Mouse (Mus musculus) heart, adult 2 months (tissue): ENCODE measurements at regions not wholly inside any gene's neighbourhood (a gene's known extent, or its start where the extent isn't known, plus 50 kb on each side); places are given as distances from the start of the nearest gene placed in this dataset.

Experiments used
- DNase-seq, 2 experiments: peaks; one replicate each; pipeline ENCODE4 v3.0.0; 2021
- H3K27ac ChIP-seq: fragments of 200-600 bp; 2 replicates; pipeline ENCODE4 v1.8.1; 2022
- H3K27me3 ChIP-seq: fragments of 200-500 bp; 2 replicates; pipeline ENCODE4 v1.6.1; 2012; ENCODE audit warnings: mild to moderate bottlenecking, low read length, inconsistent platforms, mixed read lengths; ENCODE audit not compliant: control insufficient read depth, insufficient read depth
- H3K36me3 ChIP-seq: fragments of 200-500 bp; 2 replicates; pipeline ENCODE4 v1.6.1; 2012; ENCODE audit warnings: low read length, inconsistent platforms; ENCODE audit not compliant: control insufficient read depth, insufficient read depth
- H3K4me1 ChIP-seq: fragments of 200-500 bp; 2 replicates; pipeline ENCODE4 v1.6.1; 2011; ENCODE audit warnings: low read length; ENCODE audit not compliant: control insufficient read depth, insufficient read depth
- H3K4me3 ChIP-seq: fragments of 200-600 bp; 2 replicates; pipeline ENCODE4 v1.8.1; 2022
- H3K79me2 ChIP-seq: fragments of 200-500 bp; replicated peaks from 2 replicates; pipeline ENCODE4 v1.6.1; 2012; ENCODE audit warnings: mild to moderate bottlenecking, inconsistent platforms, low read length, moderate library complexity, mixed read lengths; ENCODE audit not compliant: control insufficient read depth, insufficient read depth
- H3K9ac ChIP-seq: fragments of 200-500 bp; 2 replicates; pipeline ENCODE4 v1.6.1; 2012; ENCODE audit warnings: low read depth, mild to moderate bottlenecking, control low read depth, inconsistent platforms, low read length, mixed read lengths
- CTCF ChIP-seq: fragments of 200-600 bp; IDR thresholded peaks from 2 replicates; pipeline ENCODE4 v1.8.1; 2022; ENCODE audit warnings: antibody characterized with exemption, mild to moderate bottlenecking, moderate library complexity
- POLR2A ChIP-seq: fragments of 200-500 bp; IDR thresholded peaks from 2 replicates; pipeline ENCODE4 v1.6.1; 2011; ENCODE audit warnings: mild to moderate bottlenecking, low read depth, low read length, control low read depth; ENCODE audit not compliant: insufficient read depth
- WGBS: fragments of 180-500 bp; shearing (Covaris S2); methylation state at CpG from one replicate; pipeline ENCODE4 v1.1.7; 2018; 5-methylcytosine and 5-hydroxymethylcytosine counted together
- intact Hi-C: fragments of 180-260 bp; cut with DNase I; formaldehyde crosslinking; loops from one replicate; pipeline ENCODE4 v1.15.1; 2025

GRCm38 (mm10) chr15:57535514-57535913 lies 58.1 kb upstream of the Slc22a22 start:
- no peak for TF ChIP-seq POLR2A
- no peak for TF ChIP-seq CTCF
- DNase-seq: no peak
- intact Hi-C loops: no loop called here
- H3K27ac ChIP-seq: no peak overlapping the region
- no peaks in the 10 kb centered on the region for H3K27me3 ChIP-seq
- no peaks in the 10 kb centered on the region for H3K79me2 ChIP-seq
- H3K4me1 ChIP-seq: no peaks in the 10 kb centered on the region
- no peak overlapping the region for H3K9ac ChIP-seq
- H3K4me3 ChIP-seq: no peak overlapping the region
- H3K36me3 ChIP-seq: no peaks in the 10 kb centered on the region
- WGBS: 77% methylated on average over 2 of the region's 2 CpGs
